Mouse (Mus musculus) G1E (cell line): ENCODE data around the gene Tmem266. TPM values are rescaled to one million over a fixed set of nuclear protein-coding genes. Genes with fewer than 3 reads are reported as not detected.

Experiments used
- ATAC-seq: 2 replicates; pipeline ENCODE4 v1.8.0; 2016; ENCODE audit warnings: mild to moderate bottlenecking; ENCODE audit not compliant: insufficient number of reproducible peaks, poor library complexity, low FRiP score, severe bottlenecking; ENCODE audit errors: extremely low read depth
- DNase-seq: peaks from one replicate; pipeline ENCODE4 v3.0.0; 2012; ENCODE audit warnings: low spot score
- H3K27me3 ChIP-seq: 2 replicates; pipeline ENCODE4 v1.6.1; 2012; ENCODE audit warnings: mild to moderate bottlenecking, low read length, inconsistent platforms; ENCODE audit not compliant: insufficient read depth
- H3K36me3 ChIP-seq: replicated peaks from 2 replicates; pipeline ENCODE3; 2012; ENCODE audit warnings: mild to moderate bottlenecking, inconsistent platforms
- H3K4me1 ChIP-seq: 2 replicates; pipeline ENCODE4 v1.6.1; 2012; ENCODE audit warnings: low read depth, low read length, inconsistent platforms, mixed read lengths; ENCODE audit not compliant: insufficient read depth
- H3K4me3 ChIP-seq: 2 replicates; pipeline ENCODE4 v1.5.1; 2012; ENCODE audit warnings: low read depth, mild to moderate bottlenecking, inconsistent platforms, low read length, moderate library complexity, mixed read lengths
- H3K9me3 ChIP-seq: replicated peaks from 2 replicates; pipeline ENCODE4 v1.6.1; 2012; ENCODE audit warnings: inconsistent platforms
- CTCF ChIP-seq: IDR thresholded peaks from 2 replicates; pipeline ENCODE4 v1.5.1; 2012; ENCODE audit warnings: low read depth, low read length, inconsistent platforms, mixed read lengths
- GATA1 ChIP-seq: IDR thresholded peaks from 2 replicates; pipeline ENCODE4 v1.6.1; 2012; ENCODE audit warnings: borderline replicate concordance, low read length, inconsistent platforms, mixed read lengths
- GATA2 ChIP-seq: IDR thresholded peaks from 2 replicates; pipeline ENCODE4 v1.6.1; 2012; ENCODE audit warnings: low read depth, low read length, inconsistent platforms, borderline replicate concordance
- POLR2AphosphoS5 ChIP-seq: IDR thresholded peaks from 2 replicates; pipeline ENCODE4 v1.6.1; 2012; ENCODE audit warnings: low read depth, low read length, inconsistent platforms; ENCODE audit not compliant: insufficient replicate concordance
- TAL1 ChIP-seq: conservative IDR thresholded peaks from 2 replicates; pipeline ENCODE4 v1.6.1; 2012; ENCODE audit warnings: low read depth, low read length, inconsistent platforms, mixed read lengths
- polyA plus RNA-seq: library from polyadenylated mRNA; stranded (reverse); fragments of >175 nt; gene quantifications from 2 replicates; pipeline ENCODE4 v1.2.3, GENCODE M21; 2012
- total RNA-seq, 2 experiments: library from RNA; stranded (forward) in 1 of 2; stranded (reverse) in 1 of 2; fragments of 200-1000 nt in 1 of 2; fragments of >200 nt in 1 of 2; fragmentation: Nextera tagmentation in 1 of 2; gene quantifications; 2 replicates each; pipeline ENCODE4 v1.2.3; 2014 to 2017

Tmem266 gene
- total and polyA plus RNA-seq, 3 experiments: 0.02 to 0.05 TPM; not detected in 1

DNA sequence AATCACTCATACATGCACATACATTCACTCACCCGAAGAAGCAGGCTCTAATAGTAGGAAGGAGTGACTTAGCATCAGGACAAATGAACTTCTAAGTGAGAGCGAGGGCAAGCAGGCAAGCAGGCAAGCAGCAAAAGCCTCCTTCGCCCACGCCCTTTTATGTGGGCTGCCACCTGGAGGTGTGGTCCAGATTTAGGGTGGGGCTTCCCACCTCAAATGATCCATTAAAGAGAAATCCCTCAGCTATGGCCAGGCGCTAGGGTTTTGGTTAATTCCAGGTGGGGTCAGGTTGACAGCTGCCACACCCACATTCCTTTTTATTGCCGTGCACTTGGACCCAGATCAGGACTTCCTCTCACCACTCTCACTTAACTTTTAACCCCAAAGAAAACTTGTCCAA is 83.7 kb downstream of the Tmem266 start:
- H3K27me3 ChIP-seq: peaks cover 31% of the 10 kb centered on the region
- H3K4me1 ChIP-seq: no peaks in the 10 kb centered on the region
- no peaks in the 10 kb centered on the region for H3K36me3 ChIP-seq
- ATAC-seq: no peak
- H3K9me3 ChIP-seq: no peaks in the 10 kb centered on the region
- TF ChIP-seq GATA1: no peak
- no peak for TF ChIP-seq GATA2
- no peak for TF ChIP-seq TAL1
- no peak for TF ChIP-seq CTCF
- no peak for TF ChIP-seq POLR2AphosphoS5
- H3K4me3 ChIP-seq: no peak overlapping the region
- no peak for DNase-seq

DNA sequence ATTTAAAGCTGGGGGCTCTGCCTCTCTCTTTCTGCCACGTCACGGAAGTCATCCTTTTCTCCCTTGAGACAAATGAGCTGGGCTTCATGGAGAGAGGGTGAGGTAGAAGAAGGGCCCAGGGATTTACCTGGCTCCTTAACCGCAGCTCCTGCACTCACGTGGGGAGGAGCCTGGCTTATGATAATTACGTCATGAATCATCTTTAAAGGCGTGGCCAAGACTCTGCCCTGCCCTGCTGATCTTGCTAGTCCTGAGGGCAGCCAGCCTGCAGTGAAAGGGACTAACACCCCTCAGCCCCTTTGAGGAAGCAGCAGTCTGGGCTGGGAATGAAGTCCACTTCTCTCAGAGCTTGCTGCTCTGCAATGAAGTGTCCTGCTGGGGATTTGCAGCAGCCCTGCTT is 84.4 kb downstream of the Tmem266 start:
- Histone ChIP-seq H3K27me3 (peaks cover 31% of the 10 kb centered on the region), H3K4me3 (no peak overlapping the region), H3K4me1 (no peaks in the 10 kb centered on the region), H3K36me3 (no peaks in the 10 kb centered on the region), H3K9me3 (no peaks in the 10 kb centered on the region)
- no peak for ATAC-seq
- no peak for TF ChIP-seq CTCF
- TF ChIP-seq POLR2AphosphoS5: no peak
- no peak for TF ChIP-seq GATA1
- TF ChIP-seq GATA2: no peak
- no peak for TF ChIP-seq TAL1
- DNase-seq: no peak

DNA sequence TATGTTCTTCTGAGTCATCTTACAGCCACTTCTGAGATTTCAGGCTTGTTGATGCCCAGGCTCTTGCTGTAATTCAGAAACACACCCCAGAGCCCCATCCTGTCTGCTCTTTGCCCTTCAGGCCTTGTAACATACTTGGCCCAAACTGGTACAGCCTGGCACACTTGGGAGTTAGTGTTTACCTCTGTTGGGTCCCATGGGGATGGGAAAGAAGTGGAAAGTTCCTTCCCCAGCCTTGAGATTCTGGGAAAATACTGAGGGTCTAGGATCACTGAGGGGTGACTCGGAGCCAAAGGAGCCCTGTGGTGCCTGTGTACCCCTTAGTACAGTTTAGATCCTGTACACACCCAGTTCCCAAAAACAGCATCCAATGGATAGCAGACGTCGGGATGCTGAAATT is 95.1 kb downstream of the Tmem266 start:
- Histone ChIP-seq H3K27me3 (peaks cover 8% of the 10 kb centered on the region; the same call in 1 of the 2 replicates), H3K4me3 (no peak overlapping the region), H3K4me1 (no peaks in the 10 kb centered on the region), H3K9me3 (no peaks in the 10 kb centered on the region), H3K36me3 (no peaks in the 10 kb centered on the region)
- ATAC-seq: no peak
- no peak for TF ChIP-seq GATA2
- no peak for TF ChIP-seq POLR2AphosphoS5
- TF ChIP-seq GATA1: no peak
- TF ChIP-seq CTCF: no peak
- no peak for TF ChIP-seq TAL1
- no peak for DNase-seq

DNA sequence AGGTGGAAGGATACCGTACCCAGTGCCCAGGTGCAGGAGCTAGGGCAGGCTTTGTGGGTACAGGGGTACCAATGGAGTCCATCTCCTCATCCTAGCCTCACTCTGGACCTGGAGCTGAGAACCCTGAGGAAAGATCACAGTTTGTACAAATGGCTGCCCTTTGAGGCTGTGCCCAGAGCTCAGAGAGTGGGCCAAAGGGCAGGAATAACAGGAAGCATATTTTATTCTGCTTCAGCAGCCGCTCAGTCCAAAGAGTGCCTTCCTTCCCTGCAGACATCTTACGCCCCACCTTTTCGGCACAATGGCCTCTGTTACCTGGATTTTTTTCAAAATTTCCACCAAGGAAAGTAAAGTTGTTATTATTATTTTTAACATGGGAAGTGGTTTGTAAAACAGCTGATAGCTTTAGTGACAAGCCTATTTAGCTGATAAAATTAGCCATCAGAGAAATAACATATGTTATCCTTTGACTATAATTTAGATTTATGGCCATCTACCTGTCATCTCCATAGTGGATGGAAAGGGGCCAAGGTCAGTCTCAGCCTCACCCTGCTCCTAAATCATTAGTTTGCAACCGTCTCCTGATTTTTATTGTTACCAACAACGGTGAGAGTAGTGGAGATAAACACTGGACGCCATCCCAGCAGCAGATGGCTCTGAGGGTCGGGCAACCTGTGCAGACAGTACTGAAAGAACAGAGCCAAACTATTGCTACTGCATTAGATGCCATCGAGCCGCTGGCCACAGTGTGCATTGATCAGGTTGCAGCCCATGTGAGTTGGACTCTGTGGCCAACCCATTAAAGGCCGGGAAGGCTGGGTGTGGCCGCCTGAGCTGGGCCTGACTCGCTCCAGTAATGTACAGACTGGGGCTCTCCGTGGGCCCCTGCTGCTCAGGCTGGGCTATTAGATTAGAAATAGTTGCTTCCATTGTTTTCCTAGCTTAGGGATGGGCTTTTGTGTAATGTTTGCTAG is 97.0 kb downstream of the Tmem266 start:
- Histone ChIP-seq H3K36me3 (no peaks in the 10 kb centered on the region), H3K9me3 (no peaks in the 10 kb centered on the region), H3K4me3 (no peak overlapping the region), H3K27me3 (peaks cover 7% of the 10 kb centered on the region), H3K4me1 (peaks cover 1% of the 10 kb centered on the region; the same call in 1 of the 2 replicates)
- ATAC-seq (no peak), DNase-seq (no peak)
- TF ChIP-seq POLR2AphosphoS5 (no peak), TAL1 (no peak), GATA1 (no peak), CTCF (no peak), GATA2 (no peak)

DNA sequence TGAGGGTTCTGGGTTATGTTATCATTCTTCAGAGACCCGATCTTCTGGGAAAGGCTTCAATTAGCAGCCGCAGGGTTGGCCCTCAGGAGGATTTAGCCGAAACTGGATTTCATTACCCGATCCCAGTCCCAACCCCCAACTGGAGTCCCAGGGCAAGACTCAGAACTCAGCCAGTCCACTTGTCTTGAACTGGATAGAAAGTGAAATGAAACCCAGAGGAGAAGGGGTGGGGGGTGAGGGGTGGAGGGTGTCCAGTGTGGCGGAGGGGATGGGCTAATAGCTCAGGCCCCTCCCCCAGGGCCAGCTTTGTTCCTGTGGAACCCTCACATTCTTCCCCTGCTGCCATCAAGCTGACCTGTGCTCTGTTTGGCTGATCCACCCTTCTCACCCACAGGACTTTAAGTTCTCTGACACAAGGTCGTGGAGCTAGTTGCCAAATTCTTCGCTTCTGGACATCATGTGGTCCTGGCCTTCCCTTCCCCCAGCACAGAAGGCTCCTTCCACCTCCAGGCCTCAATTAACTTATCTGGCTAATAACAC is 98.6 kb downstream of the Tmem266 start:
- DNase-seq (no peak), ATAC-seq (no peak)
- Histone ChIP-seq H3K27me3 (peaks cover 7% of the 10 kb centered on the region), H3K4me1 (peaks cover 5% of the 10 kb centered on the region; the same call in 1 of the 2 replicates), H3K9me3 (no peaks in the 10 kb centered on the region), H3K4me3 (no peak overlapping the region), H3K36me3 (no peaks in the 10 kb centered on the region)
- TF ChIP-seq GATA2: no peak

DNA sequence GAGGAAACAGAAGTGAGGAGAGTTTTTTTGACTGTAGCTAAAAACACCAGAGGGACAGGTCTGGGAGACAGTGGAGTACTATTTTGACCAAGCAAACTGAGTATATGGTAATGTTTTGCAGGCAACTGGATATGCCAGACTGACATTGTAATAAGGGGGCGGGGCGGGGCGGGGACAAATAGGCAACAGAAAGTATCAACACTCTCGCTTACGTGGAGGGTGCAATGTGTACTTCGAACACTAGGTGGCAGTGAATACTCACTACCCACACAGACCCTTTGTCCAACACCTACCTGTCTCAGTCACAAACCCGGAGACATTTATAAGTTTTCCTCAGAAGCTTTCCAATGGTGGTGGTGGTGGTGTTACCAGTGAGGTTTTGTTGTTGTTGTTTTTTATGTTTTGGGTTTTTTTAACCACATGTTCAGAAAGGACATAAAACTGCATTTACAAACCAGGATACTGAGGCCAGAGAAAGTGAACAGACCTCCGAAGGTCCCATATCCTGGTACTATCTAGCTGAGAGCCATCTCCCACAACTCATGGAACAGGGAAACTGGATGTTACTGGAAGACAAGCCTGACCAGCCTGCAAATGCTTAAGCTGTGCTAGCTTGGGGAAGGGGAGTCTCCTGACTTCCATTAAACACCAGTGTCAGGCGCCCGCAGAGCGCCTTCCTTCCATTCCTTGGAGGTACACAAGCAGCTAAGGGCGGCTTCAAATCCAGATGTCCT is 102.7 kb downstream of the Tmem266 start:
- peak; percentile 52 for DNase-seq
- Histone ChIP-seq H3K36me3 (no peaks in the 10 kb centered on the region), H3K27me3 (peaks cover 27% of the 10 kb centered on the region), H3K9me3 (no peaks in the 10 kb centered on the region), H3K4me1 (peaks cover 5% of the 10 kb centered on the region; the same call in 1 of the 2 replicates), H3K4me3 (no peak overlapping the region)
- ATAC-seq: 0 out of 2 replicates have a peak, but pooled peaks have one; percentile 8
- no peak for TF ChIP-seq POLR2AphosphoS5
- TF ChIP-seq CTCF: peak; percentile 75; the same call in 1 of the 2 replicates
- no peak for TF ChIP-seq GATA2
- TF ChIP-seq TAL1: no peak
- TF ChIP-seq GATA1: no peak
